Mouse (Mus musculus) bone marrow, adult 2 months (tissue): ENCODE results near the gene Tshz2.

Experiments
- CTCF ChIP-seq: fragments of 200-500 bp; IDR thresholded peaks from 2 replicates; pipeline ENCODE4 v1.5.1; 2011; ENCODE audit warnings: low read length, control low read depth; ENCODE audit not compliant: control insufficient read depth, insufficient read depth
- POLR2A ChIP-seq: fragments of 200-500 bp; IDR thresholded peaks from 2 replicates; pipeline ENCODE4 v1.6.1; 2011; ENCODE audit warnings: low read depth, mild to moderate bottlenecking, control low read depth, low read length, borderline replicate concordance; ENCODE audit not compliant: control insufficient read depth

- TF ChIP-seq POLR2A (no peak), CTCF (no peak)
Measured at GRCm38 (mm10) chr2:169778740-169779345, 146.0 kb downstream of the Tshz2 start.
